Mouse (Mus musculus): ENCODE results near the gene Gm21983. TPM values are rescaled to one million over a fixed set of nuclear protein-coding genes. Genes with fewer than 3 reads are reported as not detected.

Gm21983 gene
- total RNA-seq, 2 experiments from 2014 or later = not detected

- intact Hi-C loops (cut with DNase I) = loop anchor here (5.0 kb wide), 1 partner anchor 63 kb away; the partner anchor contains the start of gene Itpkc
- DNase-seq = no peak
Measured at GRCm38 (mm10) chr7:27164112-27164947, 16.6 kb downstream of the Gm21983 start.

- intact Hi-C loops (cut with DNase I) = loop anchor here (5.0 kb wide), 1 partner anchor 64 kb away; the partner anchor contains the start of gene Itpkc
- peak in 1 of 2 experiments; percentile 37 for DNase-seq
Measured at GRCm38 (mm10) chr7:27163450-27163805, 17.5 kb downstream of the Gm21983 start.

- DNase-seq = no peak
- intact Hi-C loops (cut with DNase I) = loop anchor here (5.0 kb wide), 1 partner anchor 64 kb away; the partner anchor contains the start of gene Itpkc
Measured at GRCm38 (mm10) chr7:27162780-27163449, 18.0 kb downstream of the Gm21983 start.

GRCm38 (mm10) chr7:27161744-27162143, 19.1 kb downstream of the Gm21983 start:
- DNase-seq = no peak
- intact Hi-C loops (cut with DNase I) = loop anchor here (5.0 kb wide), 1 partner anchor 66 kb away; the partner anchor contains the start of gene Itpkc

GRCm38 (mm10) chr7:27160921-27161320, 20.0 kb downstream of the Gm21983 start:
- no peak for DNase-seq
- intact Hi-C loops (cut with DNase I) = loop anchor here (5.0 kb wide), 1 partner anchor 66 kb away; the partner anchor contains the start of gene Itpkc

GRCm38 (mm10) chr7:27159882-27160281, 21.0 kb downstream of the Gm21983 start:
- intact Hi-C loops (cut with DNase I) = loop anchor here (5.0 kb wide), 2 partner anchors 67 to 1943 kb away; partner anchors contain the start of gene Itpkc
- peak; percentile 82 to 85 for DNase-seq

GRCm38 (mm10) chr7:27159256-27159655, 21.6 kb downstream of the Gm21983 start:
- no peak for DNase-seq
- intact Hi-C loops (cut with DNase I) = loop anchor here (5.0 kb wide), 1 partner anchor 1942 kb away; no protein-coding TSS in a partner anchor

GRCm38 (mm10) chr7:27158171-27158570, 22.7 kb downstream of the Gm21983 start:
- no peak for DNase-seq
- intact Hi-C loops (cut with DNase I) = loop anchor here (5.0 kb wide), 1 partner anchor 1941 kb away; no protein-coding TSS in a partner anchor

- intact Hi-C loops (cut with DNase I) = loop anchor here (5.0 kb wide), 1 partner anchor 1939 kb away; no protein-coding TSS in a partner anchor
- no peak for DNase-seq
Measured at GRCm38 (mm10) chr7:27156005-27156404, 24.9 kb downstream of the Gm21983 start.

GRCm38 (mm10) chr7:27153205-27153764, 27.6 kb downstream of the Gm21983 start, which contains the start of gene Cyp2t4:
TSS of gene Cyp2t4 (plus strand) at chr7:27153714.
- peak in 1 of 2 experiments; percentile 54 for DNase-seq
- intact Hi-C loops (cut with DNase I) = no loop called here

- DNase-seq = no peak
- intact Hi-C loops (cut with DNase I) = no loop called here
Measured at GRCm38 (mm10) chr7:27136410-27136996, 44.4 kb downstream of the Gm21983 start.

- intact Hi-C loops (cut with DNase I) = loop anchor here (2.0 kb wide), 1 partner anchor 151 kb away; no protein-coding TSS in a partner anchor
- no peak for DNase-seq
Measured at GRCm38 (mm10) chr7:27133757-27134156, 47.1 kb downstream of the Gm21983 start.

GRCm38 (mm10) chr7:27133156-27133555, 47.7 kb downstream of the Gm21983 start:
- no peak for DNase-seq
- intact Hi-C loops (cut with DNase I) = no loop called here

GRCm38 (mm10) chr7:27132588-27132987, 48.3 kb downstream of the Gm21983 start:
- peak in 1 of 2 experiments; percentile 54 for DNase-seq
- intact Hi-C loops (cut with DNase I) = no loop called here

- DNase-seq = no peak
- intact Hi-C loops (cut with DNase I) = no loop called here
Measured at GRCm38 (mm10) chr7:27131387-27131786, 49.5 kb downstream of the Gm21983 start.

GRCm38 (mm10) chr7:27130521-27131370, 50.1 kb downstream of the Gm21983 start:
- intact Hi-C loops (cut with DNase I) = no loop called here
- no peak for DNase-seq

GRCm38 (mm10) chr7:27129811-27130210, 51.1 kb downstream of the Gm21983 start:
- intact Hi-C loops (cut with DNase I) = loop anchor here (5.0 kb wide), 1 partner anchor 353 kb away; no protein-coding TSS in a partner anchor
- no peak for DNase-seq

- intact Hi-C loops (cut with DNase I) = loop anchor here (5.0 kb wide), 1 partner anchor 352 kb away; no protein-coding TSS in a partner anchor
- no peak for DNase-seq
Measured at GRCm38 (mm10) chr7:27128946-27129345, 51.9 kb downstream of the Gm21983 start.

GRCm38 (mm10) chr7:27128162-27128561, 52.7 kb downstream of the Gm21983 start:
- no peak for DNase-seq
- intact Hi-C loops (cut with DNase I) = loop anchor here (5.0 kb wide), 1 partner anchor 351 kb away; no protein-coding TSS in a partner anchor

Data from gastrocnemius, postnatal 36 days (tissue).